Mouse (Mus musculus): ENCODE measurements around the gene Zfp704. TPM values are rescaled to one million over a fixed set of nuclear protein-coding genes. Genes with fewer than 3 reads are reported as not detected.

Zfp704 gene
- polyA plus RNA-seq, 1 experiment from 2014 or later: 10.2 TPM

DNA sequence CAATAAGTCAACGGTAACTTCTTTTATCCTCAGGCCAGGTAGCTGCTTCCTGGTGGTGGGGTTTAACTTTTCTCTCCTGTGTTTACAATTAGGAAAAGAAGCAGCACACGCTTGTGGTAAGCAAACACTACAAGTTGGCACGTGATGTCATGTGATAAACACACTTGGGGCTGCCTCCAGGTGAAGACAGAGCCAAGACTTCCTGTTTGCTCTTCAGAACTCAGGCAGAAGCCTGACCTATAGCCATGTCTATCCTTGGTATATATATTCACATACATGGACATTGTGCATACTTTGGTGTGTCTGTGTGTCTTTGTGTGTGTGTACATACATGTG, 209.0 kb downstream of the Zfp704 start:
- Histone ChIP-seq H3K4me3 (ENCODE audit: low read depth, low read length) (no peak overlapping the region), H3K36me3 (ENCODE audit: control insufficient read depth, insufficient read depth, low read length) (no peaks in the 10 kb centered on the region), H3K4me1 (ENCODE audit: control insufficient read depth, insufficient read depth, low read length) (no peaks in the 10 kb centered on the region), H3K4me2 (ENCODE audit: low read depth, severe bottlenecking) (no peak overlapping the region), H3K9me3 (ENCODE audit: control insufficient read depth, low read length) (no peaks in the 10 kb centered on the region), H3K27ac (replicated peaks; ENCODE audit: low read depth, low read length) (no peak overlapping the region), H3K9ac (ENCODE audit: low read length) (no peak overlapping the region), H3K27me3 (ENCODE audit: control insufficient read depth, insufficient read depth, low read length) (no peaks in the 10 kb centered on the region)
- no peak for ATAC-seq (ENCODE audit: insufficient number of reproducible peaks, low FRiP score, low TSS enrichment, low read depth)
- WGBS: 72% methylated on average over 3 of the region's 3 CpGs
- DNase-seq (ENCODE audit: low spot score): no peak

DNA sequence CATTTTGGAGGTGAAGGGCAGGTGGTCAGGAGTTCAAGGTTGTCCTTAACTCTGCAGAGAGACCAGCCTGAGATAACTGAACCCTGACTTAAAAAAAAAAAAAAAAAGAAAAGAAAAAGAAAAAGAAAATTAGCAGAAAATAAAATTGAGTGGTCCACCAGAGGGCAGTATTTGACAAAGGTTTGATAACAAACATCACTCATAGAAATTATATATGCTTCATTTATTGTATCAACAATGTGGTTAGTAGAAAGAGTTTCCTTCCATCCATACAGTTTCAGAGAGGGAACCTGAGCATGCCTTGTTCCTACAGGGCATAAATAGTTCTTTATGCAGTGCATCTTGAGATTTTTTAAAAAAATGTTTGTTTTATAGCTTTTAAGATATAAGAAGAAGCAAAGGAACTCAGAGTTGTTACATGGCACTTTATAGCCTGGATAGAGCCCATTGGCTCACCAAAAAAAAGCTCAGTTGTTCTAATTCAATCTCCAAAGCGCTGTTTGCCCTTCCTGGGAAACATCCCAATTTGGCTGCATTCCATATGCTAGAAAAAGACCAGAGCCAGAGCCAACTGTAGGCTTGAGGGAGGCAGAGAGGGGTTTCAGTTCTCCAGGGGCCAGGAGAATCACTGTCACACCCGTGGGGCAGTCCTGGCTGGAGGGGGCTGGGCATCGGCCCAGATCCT, 209.5 kb downstream of the Zfp704 start:
- DNase-seq (ENCODE audit: low spot score): no peak
- Histone ChIP-seq H3K9me3 (ENCODE audit: control insufficient read depth, low read length) (no peaks in the 10 kb centered on the region), H3K9ac (ENCODE audit: low read length) (no peak overlapping the region), H3K27me3 (ENCODE audit: control insufficient read depth, insufficient read depth, low read length) (no peaks in the 10 kb centered on the region), H3K4me3 (ENCODE audit: low read depth, low read length) (no peak overlapping the region), H3K36me3 (ENCODE audit: control insufficient read depth, insufficient read depth, low read length) (no peaks in the 10 kb centered on the region), H3K27ac (replicated peaks; ENCODE audit: low read depth, low read length) (no peak overlapping the region), H3K4me2 (ENCODE audit: low read depth, severe bottlenecking) (no peak overlapping the region), H3K4me1 (ENCODE audit: control insufficient read depth, insufficient read depth, low read length) (no peaks in the 10 kb centered on the region)
- no peak for ATAC-seq (ENCODE audit: insufficient number of reproducible peaks, low FRiP score, low TSS enrichment, low read depth)
- 63% methylated on average over 3 of the region's 3 CpGs for WGBS

DNA sequence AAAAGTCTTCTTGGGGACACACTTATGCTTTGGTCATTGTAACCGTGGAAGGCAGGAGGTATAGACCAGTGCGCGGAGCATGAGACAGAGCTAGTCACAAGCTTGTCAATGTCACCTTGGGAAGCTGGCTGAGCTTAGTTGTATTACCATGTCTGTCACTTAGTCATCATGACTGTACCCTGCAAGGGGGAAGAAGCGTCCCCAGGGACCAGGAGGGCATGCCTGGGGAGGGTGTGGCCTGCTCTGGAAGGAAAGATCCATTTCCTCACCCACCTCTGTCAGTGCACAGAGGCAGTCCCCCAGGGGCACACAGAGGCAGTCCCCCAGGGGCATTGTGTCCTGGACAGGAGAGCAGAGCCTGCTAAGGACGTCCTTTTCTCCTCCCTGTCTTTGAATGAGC, 211.6 kb downstream of the Zfp704 start:
- DNase-seq (ENCODE audit: low spot score): no peak
- no peaks in the 10 kb centered on the region for H3K36me3 ChIP-seq (ENCODE audit: control insufficient read depth, insufficient read depth, low read length)

More for the DNA sequence above, 211.6 kb downstream of the Zfp704 start:
- 76% methylated on average over 5 of the region's 5 CpGs for WGBS
- Histone ChIP-seq H3K4me3 (ENCODE audit: low read depth, low read length) (no peak overlapping the region), H3K4me1 (ENCODE audit: control insufficient read depth, insufficient read depth, low read length) (no peaks in the 10 kb centered on the region), H3K27me3 (ENCODE audit: control insufficient read depth, insufficient read depth, low read length) (no peaks in the 10 kb centered on the region), H3K9ac (ENCODE audit: low read length) (no peak overlapping the region), H3K9me3 (ENCODE audit: control insufficient read depth, low read length) (no peaks in the 10 kb centered on the region), H3K4me2 (ENCODE audit: low read depth, severe bottlenecking) (no peak overlapping the region), H3K27ac (replicated peaks; ENCODE audit: low read depth, low read length) (no peak overlapping the region)
- ATAC-seq (ENCODE audit: insufficient number of reproducible peaks, low FRiP score, low TSS enrichment, low read depth): no peak
